Mouse (Mus musculus) lung, postnatal 4 days (tissue): ENCODE data around the gene Rbl1.
A peak's percentile ranks its signal among the peaks of the same experiment; 100 is the strongest.

Experiments used
- DNase-seq, 2 experiments: peaks; one replicate each; pipeline ENCODE4 v3.0.0; 2021

Gene Rbl1

GRCm38 (mm10) chr2:157132686-157133540 lies 71.4 kb downstream of the Rbl1 start:
- no peak for DNase-seq

- DNase-seq: no peak
Measured at GRCm38 (mm10) chr2:157132086-157132485, 72.2 kb downstream of the Rbl1 start.

GRCm38 (mm10) chr2:157130813-157131514 lies 73.4 kb downstream of the Rbl1 start:
- DNase-seq: no peak

GRCm38 (mm10) chr2:157129601-157130164 lies 74.7 kb downstream of the Rbl1 start:
- no peak for DNase-seq

GRCm38 (mm10) chr2:157129096-157129495 lies 75.2 kb downstream of the Rbl1 start:
- DNase-seq: no peak

GRCm38 (mm10) chr2:157128072-157128471 lies 76.3 kb downstream of the Rbl1 start:
- DNase-seq: peak; percentile 28 to 44

GRCm38 (mm10) chr2:157127370-157127769 lies 77.0 kb downstream of the Rbl1 start:
- DNase-seq: no peak

GRCm38 (mm10) chr2:157125246-157125645 lies 79.1 kb downstream of the Rbl1 start:
- no peak for DNase-seq

GRCm38 (mm10) chr2:157121766-157122165 lies 82.6 kb downstream of the Rbl1 start:
- no peak for DNase-seq

GRCm38 (mm10) chr2:157119075-157119474 lies 85.3 kb downstream of the Rbl1 start:
- DNase-seq: no peak

- no peak for DNase-seq
Measured at GRCm38 (mm10) chr2:157118556-157118955, 85.8 kb downstream of the Rbl1 start.

GRCm38 (mm10) chr2:157116964-157117363 lies 87.4 kb downstream of the Rbl1 start:
- DNase-seq: no peak

- no peak for DNase-seq
Measured at GRCm38 (mm10) chr2:157108236-157108635, 96.1 kb downstream of the Rbl1 start.

GRCm38 (mm10) chr2:157104454-157104853 lies 99.9 kb downstream of the Rbl1 start:
- no peak for DNase-seq

GRCm38 (mm10) chr2:157102256-157102655 lies 102.1 kb downstream of the Rbl1 start:
- DNase-seq: no peak

- no peak for DNase-seq
Measured at GRCm38 (mm10) chr2:157101650-157102049, 102.7 kb downstream of the Rbl1 start.

GRCm38 (mm10) chr2:157100319-157100605 lies 104.1 kb downstream of the Rbl1 start:
- no peak for DNase-seq

- peak; percentile 55 to 78 for DNase-seq
Measured at GRCm38 (mm10) chr2:157099532-157100318, 104.6 kb downstream of the Rbl1 start.
